Mouse (Mus musculus) T-cell, adult 2 months (primary cell): ENCODE data around the gene Zfp598.

Source experiments
- DNase-seq: peaks from one replicate; pipeline ENCODE4 v3.0.0; 2022; ENCODE audit warnings: low spot score

Gene Zfp598

GRCm38 (mm10) chr17:24669545-24670245 lies at the start of gene Zfp598:
Gene Zfp598 (plus strand): TSS chr17:24669687.
- peak; percentile 96 for DNase-seq

- no peak for DNase-seq
Observed at GRCm38 (mm10) chr17:24625472-24625871, 44.0 kb upstream of the Zfp598 start.

- peak; percentile 65 for DNase-seq
Observed at GRCm38 (mm10) chr17:24628646-24629045, 40.8 kb upstream of the Zfp598 start.

GRCm38 (mm10) chr17:24630072-24630471 lies 39.4 kb upstream of the Zfp598 start:
- no peak for DNase-seq

- DNase-seq: peak; percentile 87
Observed at GRCm38 (mm10) chr17:24632167-24632812, 37.2 kb upstream of the Zfp598 start, which contains the start of the genes Tsc2 and Nthl1. Gene Tsc2 (minus strand): TSS chr17:24632630. Gene Nthl1 (plus strand): TSS chr17:24632680.

GRCm38 (mm10) chr17:24632813-24633449 lies 36.6 kb upstream of the Zfp598 start:
- DNase-seq: no peak

GRCm38 (mm10) chr17:24633831-24634230 lies 35.7 kb upstream of the Zfp598 start:
- DNase-seq: no peak

- no peak for DNase-seq
Observed at GRCm38 (mm10) chr17:24635024-24635423, 34.5 kb upstream of the Zfp598 start.

- no peak for DNase-seq
Observed at GRCm38 (mm10) chr17:24635694-24636093, 33.8 kb upstream of the Zfp598 start.

- no peak for DNase-seq
Observed at GRCm38 (mm10) chr17:24636781-24637481, 32.6 kb upstream of the Zfp598 start.

GRCm38 (mm10) chr17:24638214-24638613 lies 31.3 kb upstream of the Zfp598 start:
- no peak for DNase-seq

- no peak for DNase-seq
Observed at GRCm38 (mm10) chr17:24638840-24639239, 30.6 kb upstream of the Zfp598 start.

GRCm38 (mm10) chr17:24639571-24639988 lies 29.9 kb upstream of the Zfp598 start:
- no peak for DNase-seq

- no peak for DNase-seq
Observed at GRCm38 (mm10) chr17:24640119-24640518, 29.4 kb upstream of the Zfp598 start.

GRCm38 (mm10) chr17:24640581-24640980 lies 28.9 kb upstream of the Zfp598 start:
- DNase-seq: no peak

- DNase-seq: no peak
Observed at GRCm38 (mm10) chr17:24641944-24642343, 27.5 kb upstream of the Zfp598 start.

- DNase-seq: no peak
Observed at GRCm38 (mm10) chr17:24642791-24643343, 26.6 kb upstream of the Zfp598 start.

GRCm38 (mm10) chr17:24644030-24644715 lies 25.3 kb upstream of the Zfp598 start:
- no peak for DNase-seq

- no peak for DNase-seq
Observed at GRCm38 (mm10) chr17:24644875-24645721, 24.4 kb upstream of the Zfp598 start.

GRCm38 (mm10) chr17:24645916-24646315 lies 23.6 kb upstream of the Zfp598 start:
- DNase-seq: no peak
